Mouse (Mus musculus) hindbrain, embryonic 16.5 days (tissue): ENCODE measurements at regions not wholly inside any gene's neighbourhood (a gene's known extent, or its start where the extent isn't known, plus 50 kb on each side); places are given as distances from the start of the nearest gene placed in this dataset.

Experiments
- ATAC-seq: fragments of 200-750 bp; cut with Nextera tagmentation; 2 replicates; pipeline ENCODE4 v1.8.0; 2017; ENCODE audit warnings: moderate TSS enrichment, moderate library complexity
- H3K27ac ChIP-seq: fragments of 300-500 bp; sonication (generic); 2 replicates; pipeline ENCODE4 v1.5.1; 2014; ENCODE audit warnings: low read depth, mild to moderate bottlenecking, control low read depth, low read length, moderate library complexity
- H3K27me3 ChIP-seq: fragments of 300-500 bp; sonication (generic); replicated peaks from 2 replicates; pipeline ENCODE4 v1.6.1; 2014; ENCODE audit warnings: low read length; ENCODE audit not compliant: control insufficient read depth, insufficient read depth
- H3K36me3 ChIP-seq: fragments of 300-500 bp; sonication (generic); 2 replicates; pipeline ENCODE4 v1.6.1; 2014; ENCODE audit warnings: mild to moderate bottlenecking, low read length, moderate library complexity, mixed read lengths; ENCODE audit not compliant: control insufficient read depth, insufficient read depth
- H3K4me1 ChIP-seq: fragments of 300-500 bp; sonication (generic); 2 replicates; pipeline ENCODE4 v1.6.1; 2014; ENCODE audit warnings: low read depth, low read length; ENCODE audit not compliant: control insufficient read depth, insufficient read depth
- H3K4me2 ChIP-seq: fragments of 300-500 bp; sonication (generic); 2 replicates; pipeline ENCODE4 v1.6.1; 2014; ENCODE audit warnings: mild to moderate bottlenecking, low read length, control low read depth, moderate library complexity
- H3K4me3 ChIP-seq: fragments of 300-500 bp; sonication (generic); 2 replicates; pipeline ENCODE4 v1.5.1; 2014; ENCODE audit warnings: mild to moderate bottlenecking, low read length, control low read depth, moderate library complexity
- H3K9ac ChIP-seq: fragments of 300-500 bp; sonication (generic); 2 replicates; pipeline ENCODE4 v1.6.1; 2014; ENCODE audit warnings: low read depth, mild to moderate bottlenecking, control low read depth, low read length, moderate library complexity
- H3K9me3 ChIP-seq: fragments of 300-500 bp; sonication (generic); 2 replicates; pipeline ENCODE4 v1.6.1; 2014; ENCODE audit warnings: mild to moderate bottlenecking, low read length, moderate library complexity; ENCODE audit not compliant: control insufficient read depth
- WGBS: fragments of 180-500 bp; shearing (Covaris S2); extraction: QIAGEN DNeasy Blood & Tissue Kit; methylation state at CpG from one replicate; pipeline ENCODE4 v1.1.7; 2014; 5-methylcytosine and 5-hydroxymethylcytosine counted together

- 61% methylated on average over 6 of the region's 6 CpGs for WGBS
- Histone ChIP-seq H3K4me1 (no peaks in the 10 kb centered on the region), H3K4me3 (no peak overlapping the region), H3K4me2 (no peak overlapping the region), H3K9me3 (no peaks in the 10 kb centered on the region), H3K27me3 (no peaks in the 10 kb centered on the region), H3K27ac (no peak overlapping the region), H3K36me3 (no peaks in the 10 kb centered on the region), H3K9ac (no peak overlapping the region)
- no peak for ATAC-seq
Measured at GRCm38 (mm10) chr13:70159604-70160003, 357.4 kb downstream of the Med10 start.

DNA sequence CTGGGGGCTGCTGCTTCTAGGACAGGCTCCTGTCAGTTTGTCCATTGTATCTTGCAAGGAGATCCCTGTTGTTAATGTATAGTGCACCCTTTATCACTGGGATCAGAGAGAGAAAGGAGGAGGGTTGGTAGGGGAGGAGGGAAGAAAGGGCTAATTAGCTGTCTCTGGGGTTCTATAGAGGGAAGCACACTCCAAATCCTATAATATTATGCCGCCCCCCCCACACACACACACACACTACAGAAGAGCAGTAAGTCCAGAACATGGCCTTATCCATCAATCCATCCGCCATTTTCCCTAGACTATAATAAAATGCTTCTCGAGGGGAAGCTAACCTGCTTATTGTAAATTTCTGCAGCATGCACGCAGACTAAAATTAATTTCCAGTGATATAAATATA lies 359.9 kb downstream of the Med10 start:
- ATAC-seq, result no peak
- Histone ChIP-seq H3K4me3 (no peak overlapping the region), H3K27ac (no peak overlapping the region), H3K36me3 (no peaks in the 10 kb centered on the region), H3K9me3 (no peaks in the 10 kb centered on the region), H3K4me2 (no peak overlapping the region), H3K9ac (no peak overlapping the region), H3K27me3 (no peaks in the 10 kb centered on the region), H3K4me1 (peaks cover 7% of the 10 kb centered on the region)
- 77% methylated on average over 4 of the region's 4 CpGs for WGBS

DNA sequence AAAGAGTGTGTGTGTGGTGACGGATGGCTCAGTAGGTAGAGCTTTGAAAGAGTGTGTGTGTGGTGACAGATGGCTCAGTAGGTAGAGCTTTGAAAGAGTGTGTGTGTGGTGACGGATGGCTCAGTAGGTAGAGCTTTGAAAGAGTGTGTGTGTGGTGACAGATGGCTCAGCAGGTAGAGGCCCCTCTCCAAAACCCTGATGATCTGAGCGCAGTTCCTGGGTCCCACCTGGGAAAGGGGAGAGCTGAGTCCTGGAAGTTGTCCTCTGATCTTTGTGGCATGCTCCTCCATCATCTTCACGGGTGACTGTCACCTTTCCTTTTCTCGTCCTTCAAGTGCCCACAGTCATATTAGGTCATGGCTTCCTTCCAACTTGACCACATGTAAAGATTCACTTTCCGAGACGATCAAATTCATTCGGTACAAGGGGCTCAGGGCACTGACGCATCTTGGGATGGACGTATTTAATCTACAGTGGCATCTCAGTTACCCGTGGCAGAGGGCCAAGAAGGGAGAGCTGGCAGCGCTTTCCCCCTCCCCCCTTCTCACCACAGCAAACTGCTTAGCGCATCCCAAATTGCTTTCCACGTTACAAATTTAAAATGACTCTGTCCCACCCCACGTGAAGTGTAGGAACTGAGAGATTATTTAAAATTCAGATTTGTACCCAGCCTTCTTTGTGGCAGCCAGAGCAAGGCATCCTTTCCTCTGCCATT lies 363.5 kb downstream of the Med10 start:
- peaks cover 7% of the 10 kb centered on the region for H3K4me1 ChIP-seq
- H3K9ac ChIP-seq, result no peak overlapping the region
- H3K27me3 ChIP-seq, result no peaks in the 10 kb centered on the region
- WGBS, result 43% methylated on average over 15 of the region's 15 CpGs
- H3K9me3 ChIP-seq, result no peaks in the 10 kb centered on the region
- peak overlapping the region; percentile 16 for H3K4me2 ChIP-seq
- H3K4me3 ChIP-seq, result no peak overlapping the region
- no peak overlapping the region for H3K27ac ChIP-seq
- peak; percentile 56; the same call in 1 of the 2 replicates for ATAC-seq
- no peaks in the 10 kb centered on the region for H3K36me3 ChIP-seq

GRCm38 (mm10) chr13:70167747-70168146 lies 365.6 kb downstream of the Med10 start:
- Histone ChIP-seq H3K9me3 (no peaks in the 10 kb centered on the region), H3K4me1 (peaks cover 7% of the 10 kb centered on the region), H3K36me3 (no peaks in the 10 kb centered on the region), H3K4me2 (no peak overlapping the region), H3K4me3 (no peak overlapping the region), H3K9ac (no peak overlapping the region), H3K27ac (no peak overlapping the region), H3K27me3 (no peaks in the 10 kb centered on the region)
- WGBS, result 77% methylated on average over 4 of the region's 4 CpGs
- no peak for ATAC-seq

GRCm38 (mm10) chr13:70168906-70169305 lies 366.7 kb downstream of the Med10 start:
- H3K9ac ChIP-seq, result no peak overlapping the region
- WGBS, result 94% methylated on average over 3 of the region's 3 CpGs
- no peak overlapping the region for H3K4me3 ChIP-seq
- H3K27me3 ChIP-seq, result no peaks in the 10 kb centered on the region
- H3K4me2 ChIP-seq, result no peak overlapping the region
- H3K36me3 ChIP-seq, result no peaks in the 10 kb centered on the region
- H3K9me3 ChIP-seq, result no peaks in the 10 kb centered on the region
- no peak for ATAC-seq
- peaks cover 7% of the 10 kb centered on the region for H3K4me1 ChIP-seq
- no peak overlapping the region for H3K27ac ChIP-seq

DNA sequence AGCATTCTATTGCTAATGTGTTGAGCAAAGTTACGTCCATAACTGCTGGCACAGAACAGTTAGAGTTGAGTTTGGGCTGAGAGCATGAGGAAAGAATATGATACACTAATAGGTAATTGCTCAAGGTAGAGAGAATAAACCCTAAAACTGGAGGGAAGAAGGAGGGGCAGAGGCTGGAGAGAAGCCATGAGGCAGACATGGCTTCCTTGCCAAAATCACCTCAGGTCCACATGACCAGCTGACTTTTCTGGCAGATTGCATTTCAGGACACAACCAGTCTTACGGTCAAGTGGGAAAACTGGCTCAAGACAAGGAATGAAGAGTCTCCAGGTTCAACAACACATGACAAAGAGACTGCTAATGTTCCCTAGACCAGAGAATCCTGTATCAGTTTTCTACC lies 374.9 kb downstream of the Med10 start:
- ATAC-seq, result no peak
- H3K27me3 ChIP-seq, result no peaks in the 10 kb centered on the region
- H3K4me3 ChIP-seq, result no peak overlapping the region
- 90% methylated on average over 2 of the region's 2 CpGs for WGBS
- H3K27ac ChIP-seq, result no peak overlapping the region
- H3K4me2 ChIP-seq, result no peak overlapping the region
- no peak overlapping the region for H3K9ac ChIP-seq
- H3K4me1 ChIP-seq, result no peaks in the 10 kb centered on the region
- H3K9me3 ChIP-seq, result no peaks in the 10 kb centered on the region
- no peaks in the 10 kb centered on the region for H3K36me3 ChIP-seq

DNA sequence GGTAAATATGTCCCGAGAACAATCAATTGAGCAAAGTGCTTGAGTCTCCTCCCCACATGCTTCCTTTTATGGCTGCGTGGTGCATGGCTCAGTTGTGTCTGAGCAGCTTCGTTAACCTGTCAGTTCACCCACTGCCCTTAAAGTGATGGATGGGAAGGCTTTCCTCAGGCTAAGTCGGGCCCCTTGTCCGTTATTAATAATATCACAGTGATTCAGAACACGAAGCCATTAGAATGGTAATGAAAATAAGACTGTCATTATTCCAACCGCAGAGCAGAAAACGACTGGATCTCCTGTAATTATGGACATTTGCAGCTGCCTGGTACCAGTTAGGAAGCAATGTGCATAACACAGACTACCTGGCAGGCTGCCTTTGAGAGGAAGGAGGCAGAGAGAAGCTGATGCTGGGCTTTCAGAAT lies 375.9 kb downstream of the Med10 start:
- no peak overlapping the region for H3K4me3 ChIP-seq
- H3K36me3 ChIP-seq, result no peaks in the 10 kb centered on the region
- H3K9me3 ChIP-seq, result no peaks in the 10 kb centered on the region
- no peak for ATAC-seq
- H3K4me1 ChIP-seq, result no peaks in the 10 kb centered on the region
- WGBS, result 30% methylated on average over 8 of the region's 8 CpGs
- no peak overlapping the region for H3K9ac ChIP-seq
- H3K27me3 ChIP-seq, result no peaks in the 10 kb centered on the region
- no peak overlapping the region for H3K27ac ChIP-seq
- H3K4me2 ChIP-seq, result no peak overlapping the region

DNA sequence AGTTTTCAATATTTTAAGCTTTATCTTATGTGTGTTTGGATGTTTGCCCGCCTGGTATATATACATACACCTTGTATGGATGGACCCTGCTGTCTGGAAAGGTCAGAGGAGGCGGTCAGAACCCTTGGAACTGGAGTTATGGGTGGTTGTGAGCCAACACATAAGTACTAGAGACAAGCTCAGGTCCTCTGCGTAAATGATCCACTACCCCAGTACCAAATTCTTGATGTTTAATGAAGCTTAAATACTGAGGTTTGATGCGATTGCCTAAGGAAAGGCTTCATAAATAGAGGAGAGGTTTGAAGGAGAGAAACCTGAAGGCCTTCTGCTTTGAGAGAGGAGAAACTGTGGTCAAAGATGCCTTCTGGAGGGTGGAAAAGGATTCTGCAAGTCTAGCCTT lies 388.8 kb downstream of the Med10 start:
- Histone ChIP-seq H3K27me3 (no peaks in the 10 kb centered on the region), H3K36me3 (no peaks in the 10 kb centered on the region), H3K9ac (no peak overlapping the region), H3K9me3 (no peaks in the 10 kb centered on the region), H3K4me1 (no peaks in the 10 kb centered on the region; the same call in 1 of the 2 replicates), H3K27ac (no peak overlapping the region), H3K4me2 (no peak overlapping the region), H3K4me3 (no peak overlapping the region)
- 82% methylated on average over 4 of the region's 4 CpGs for WGBS
- no peak for ATAC-seq

DNA sequence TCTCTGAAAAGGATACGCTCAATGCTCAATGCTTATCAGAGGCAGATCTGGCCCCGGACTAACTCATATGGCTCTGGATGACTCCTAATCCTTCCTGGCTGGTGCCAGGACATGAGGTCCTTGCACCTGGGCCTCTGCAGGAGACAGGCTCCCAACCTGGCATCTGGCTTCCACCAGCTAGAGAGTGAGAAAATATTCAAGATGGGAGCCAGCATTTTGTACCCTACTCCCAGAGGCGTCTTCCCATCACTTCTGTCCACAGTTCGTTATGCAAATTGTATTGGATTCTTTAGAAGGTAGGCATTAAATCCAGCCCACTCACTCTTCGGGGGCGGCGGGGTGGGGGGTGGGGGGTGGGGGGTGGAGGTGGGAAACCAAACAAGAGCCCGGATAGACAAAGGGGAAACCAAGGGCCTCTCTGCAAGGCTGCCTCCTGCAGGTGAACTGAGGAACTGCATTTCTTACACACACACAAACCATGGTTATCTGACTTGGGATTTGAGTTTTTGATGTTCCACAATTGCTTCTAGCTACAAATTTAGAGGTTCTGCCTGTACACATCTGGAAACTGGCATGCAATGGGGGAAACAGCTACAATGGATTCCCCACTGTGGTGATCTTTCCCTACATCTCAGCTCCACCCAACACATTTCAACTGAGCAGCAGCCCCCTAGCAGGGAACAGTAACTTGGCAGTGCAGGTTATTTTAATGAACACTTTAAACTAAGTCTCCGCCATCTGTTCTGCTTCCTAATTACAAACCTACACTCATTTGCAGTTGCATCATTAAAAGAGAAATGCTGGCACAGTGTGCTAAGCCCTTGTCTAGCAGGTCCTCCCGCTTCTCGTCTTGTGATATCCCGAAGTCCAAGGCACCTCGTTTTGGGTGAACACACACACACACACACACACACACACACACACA lies 390.2 kb downstream of the Med10 start:
- H3K9ac ChIP-seq, result no peak overlapping the region
- H3K4me2 ChIP-seq, result no peak overlapping the region
- H3K4me1 ChIP-seq, result no peaks in the 10 kb centered on the region; the same call in 1 of the 2 replicates
- no peaks in the 10 kb centered on the region for H3K36me3 ChIP-seq
- no peak overlapping the region for H3K27ac ChIP-seq
- WGBS, result 58% methylated on average over 13 of the region's 13 CpGs
- no peaks in the 10 kb centered on the region for H3K27me3 ChIP-seq
- no peaks in the 10 kb centered on the region for H3K9me3 ChIP-seq
- ATAC-seq, result peak; percentile 79
- no peak overlapping the region for H3K4me3 ChIP-seq
